27 mouse cellular contexts compared by ENCODE assay signal in the genomic region with DNA sequence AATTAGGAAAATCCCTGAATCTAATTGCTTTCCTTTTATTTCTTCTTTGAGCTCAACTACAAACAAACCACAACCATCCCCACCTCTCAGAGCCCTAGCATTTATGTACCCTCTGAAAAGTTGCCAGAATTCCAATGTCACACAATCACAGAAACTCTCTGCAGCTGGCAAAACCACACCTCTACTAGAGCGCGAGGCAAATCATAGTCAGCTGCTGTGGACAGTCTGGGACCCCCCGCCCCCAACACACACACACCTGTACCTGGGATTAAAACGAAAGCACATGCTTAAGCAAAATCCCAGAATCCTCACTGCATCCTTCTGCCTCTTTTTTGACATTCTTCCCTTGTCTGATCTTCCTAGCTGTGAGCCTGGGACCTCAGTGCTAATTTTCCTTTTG.
"Had no signal": no experiment of that assay in that cellular context is flagged by ENCODE, and none has a peak within 500 bp of the region (broad histone marks: within the 10 kb centered on the region; RNA-seq: fewer than 3 reads in every experiment).

No protein-coding gene starts in this region.

- H3K4me3 ChIP-seq: embryonic facial prominence, embryonic 10.5 days; embryonic facial prominence, embryonic 12.5 days; embryonic facial prominence, embryonic 13.5 days; embryonic facial prominence, embryonic 15.5 days; erythroblast, embryonic 14.5 days; forebrain, embryonic 10.5 days; forebrain, embryonic 12.5 days; forebrain, embryonic 13.5 days; forebrain, embryonic 15.5 days; gastrocnemius, adult 2 months; heart, adult 2 months; heart, embryonic 10.5 days had no signal

- H3K27ac ChIP-seq: embryonic facial prominence, embryonic 10.5 days; embryonic facial prominence, embryonic 12.5 days; embryonic facial prominence, embryonic 13.5 days; embryonic facial prominence, embryonic 15.5 days; forebrain, embryonic 10.5 days; forebrain, embryonic 12.5 days; forebrain, embryonic 13.5 days; forebrain, embryonic 15.5 days; gastrocnemius, adult 2 months; heart, adult 2 months; heart, embryonic 10.5 days had no signal

- H3K36me3 ChIP-seq: embryonic facial prominence, embryonic 10.5 days; embryonic facial prominence, embryonic 12.5 days; embryonic facial prominence, embryonic 13.5 days; embryonic facial prominence, embryonic 15.5 days; forebrain, embryonic 10.5 days; forebrain, embryonic 12.5 days; forebrain, embryonic 15.5 days; heart, embryonic 10.5 days had no signal

- H3K9ac ChIP-seq: embryonic facial prominence, embryonic 12.5 days; embryonic facial prominence, embryonic 13.5 days; embryonic facial prominence, embryonic 15.5 days; forebrain, embryonic 12.5 days; forebrain, embryonic 13.5 days; forebrain, embryonic 15.5 days; forebrain, postnatal 0 days had no signal

- H3K4me2 ChIP-seq: embryonic facial prominence, embryonic 12.5 days; embryonic facial prominence, embryonic 13.5 days; embryonic facial prominence, embryonic 15.5 days; forebrain, embryonic 12.5 days; forebrain, embryonic 13.5 days; forebrain, embryonic 15.5 days had no signal

- DNase-seq: cerebellum, adult 9-10 months; cerebellum, adult 9-11 months; cerebellum, postnatal 10 days; cerebellum, postnatal 14 days; cerebellum, postnatal 25 days; cerebellum, postnatal 36 days; embryo, embryonic 11 days; forebrain, postnatal 0 days; gastrocnemius, adult 2 months; gastrocnemius, postnatal 10 days; gastrocnemius, postnatal 14 days; gastrocnemius, postnatal 25 days; gastrocnemius, postnatal 36 days; heart, adult 11 months; heart, adult 18-20 months; heart, adult 2 months had no signal

- H3K9me3 ChIP-seq: embryonic facial prominence, embryonic 12.5 days; embryonic facial prominence, embryonic 13.5 days; forebrain, embryonic 13.5 days; heart, embryonic 10.5 days had no signal

- H3K27me3 ChIP-seq: embryonic facial prominence, embryonic 12.5 days; embryonic facial prominence, embryonic 13.5 days; embryonic facial prominence, embryonic 15.5 days; forebrain, embryonic 12.5 days; forebrain, embryonic 13.5 days; forebrain, embryonic 15.5 days had no signal

- ATAC-seq: forebrain, embryonic 13.5 days; forebrain, embryonic 14.5 days; forebrain, embryonic 15.5 days; forebrain, postnatal 0 days had no signal
